Mouse (Mus musculus): ENCODE measurements around the gene Zbtb42. TPM values are rescaled to one million over a fixed set of nuclear protein-coding genes. Genes with fewer than 3 reads are reported as not detected.

The Zbtb42 gene
- total RNA-seq, 2 experiments from 2014 or later = 0.62 to 1.9 TPM

GRCm38 (mm10) chr12:112660576-112661326 lies 17.9 kb upstream of the Zbtb42 start:
- intact Hi-C loops (cut with DNase I) = loop anchor here (5.0 kb wide), 1 partner anchor 47 kb away; no protein-coding TSS in a partner anchor
- DNase-seq = peak; percentile 87

GRCm38 (mm10) chr12:112661327-112661605 lies 17.4 kb upstream of the Zbtb42 start:
- DNase-seq = no peak
- intact Hi-C loops (cut with DNase I) = loop anchor here (5.0 kb wide), 1 partner anchor 46 kb away; no protein-coding TSS in a partner anchor

- DNase-seq = no peak
- intact Hi-C loops (cut with DNase I) = loop anchor here (5.0 kb wide), 1 partner anchor 45 kb away; no protein-coding TSS in a partner anchor
Observed at GRCm38 (mm10) chr12:112661851-112662250, 16.8 kb upstream of the Zbtb42 start.

- DNase-seq = peak; percentile 42
- intact Hi-C loops (cut with DNase I) = loop anchor here (5.0 kb wide), 1 partner anchor 44 kb away; no protein-coding TSS in a partner anchor
Observed at GRCm38 (mm10) chr12:112663303-112663702, 15.3 kb upstream of the Zbtb42 start.

- intact Hi-C loops (cut with DNase I) = loop anchor here (5.0 kb wide), 1 partner anchor 44 kb away; no protein-coding TSS in a partner anchor
- DNase-seq = peak; percentile 60
Observed at GRCm38 (mm10) chr12:112663716-112664115, 14.9 kb upstream of the Zbtb42 start.

- DNase-seq = peak; percentile 54
- intact Hi-C loops (cut with DNase I) = loop anchor here (5.0 kb wide), 1 partner anchor 43 kb away; no protein-coding TSS in a partner anchor
Observed at GRCm38 (mm10) chr12:112664124-112664523, 14.5 kb upstream of the Zbtb42 start.

GRCm38 (mm10) chr12:112664656-112665055 lies 14.0 kb upstream of the Zbtb42 start:
- intact Hi-C loops (cut with DNase I) = loop anchor here (5.0 kb wide), 1 partner anchor 43 kb away; no protein-coding TSS in a partner anchor
- DNase-seq = peak; percentile 50

GRCm38 (mm10) chr12:112665445-112665844 lies 13.2 kb upstream of the Zbtb42 start:
- intact Hi-C loops (cut with DNase I) = no loop called here
- DNase-seq = peak; percentile 92

GRCm38 (mm10) chr12:112665881-112666544 lies 12.6 kb upstream of the Zbtb42 start:
- intact Hi-C loops (cut with DNase I) = no loop called here
- DNase-seq = no peak

- DNase-seq = peak; percentile 43
- intact Hi-C loops (cut with DNase I) = no loop called here
Observed at GRCm38 (mm10) chr12:112667619-112668297, 10.9 kb upstream of the Zbtb42 start.

- DNase-seq = no peak
- intact Hi-C loops (cut with DNase I) = no loop called here
Observed at GRCm38 (mm10) chr12:112670718-112671393, 7.8 kb upstream of the Zbtb42 start.

GRCm38 (mm10) chr12:112671891-112672290 lies 6.7 kb upstream of the Zbtb42 start:
- no peak for DNase-seq
- intact Hi-C loops (cut with DNase I) = no loop called here

GRCm38 (mm10) chr12:112672744-112673575 lies 5.7 kb upstream of the Zbtb42 start:
- peak; percentile 56 for DNase-seq
- intact Hi-C loops (cut with DNase I) = no loop called here

- intact Hi-C loops (cut with DNase I) = no loop called here
- peak; percentile 62 for DNase-seq
Observed at GRCm38 (mm10) chr12:112673576-112674091, 5.0 kb upstream of the Zbtb42 start.

- DNase-seq = peak; percentile 44
- intact Hi-C loops (cut with DNase I) = no loop called here
Observed at GRCm38 (mm10) chr12:112674132-112675011, 4.3 kb upstream of the Zbtb42 start, which contains the start of gene Akt1. Gene Akt1, minus strand, starts transcription at chr12:112674884.

- DNase-seq = peak; percentile 88
- intact Hi-C loops (cut with DNase I) = no loop called here
Observed at GRCm38 (mm10) chr12:112675245-112676035, 3.2 kb upstream of the Zbtb42 start.

GRCm38 (mm10) chr12:112677076-112677475 lies 1.6 kb upstream of the Zbtb42 start:
- no peak for DNase-seq
- intact Hi-C loops (cut with DNase I) = no loop called here
